Mouse (Mus musculus): ENCODE data around the gene Ephb4.

DNA sequence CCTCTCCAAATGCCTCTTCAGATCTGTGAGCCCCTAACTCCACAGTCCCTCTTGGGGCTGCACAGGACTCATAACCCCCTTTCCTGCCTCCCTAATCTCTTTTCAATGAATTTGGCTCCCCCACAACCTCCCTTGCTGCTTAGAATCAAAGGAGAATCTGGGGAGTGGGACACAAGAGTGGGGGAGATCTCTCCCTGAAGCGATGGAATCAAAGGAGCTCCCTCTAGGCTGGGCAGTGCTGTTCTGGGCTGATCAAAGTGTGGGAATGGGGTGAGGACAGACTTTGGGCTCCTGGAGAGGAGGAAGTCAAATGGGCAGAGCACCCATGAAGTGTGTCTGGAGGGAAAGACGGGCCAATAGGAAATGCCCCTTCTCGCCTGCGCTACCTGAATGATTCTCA lies 1.5 kb downstream of the Ephb4 start:
- TF ChIP-seq CTCF (IDR thresholded peaks at IDR 0.05), result no peak
- TF ChIP-seq POLR2A (IDR thresholded peaks at IDR 0.05; ENCODE audit: insufficient read depth, low read depth, low read length), result no peak
- no peak for TF ChIP-seq EP300 (IDR thresholded peaks at IDR 0.05; ENCODE audit: insufficient read depth, low read depth, low read length)
